Mouse (Mus musculus) brown adipose tissue, adult 24 weeks (tissue): ENCODE results near the gene Specc1. TPM values are rescaled to one million over a fixed set of nuclear protein-coding genes. Genes with fewer than 3 reads are reported as not detected.

Experiments used
- H3K27ac ChIP-seq: fragments of 200-500 bp; replicated peaks from 2 replicates; pipeline ENCODE4 v1.5.1; 2012; ENCODE audit warnings: low read depth, mild to moderate bottlenecking, low read length
- H3K4me1 ChIP-seq: fragments of 200-500 bp; 2 replicates; pipeline ENCODE4 v1.6.1; 2012; ENCODE audit warnings: low read length, mixed read lengths; ENCODE audit not compliant: control insufficient read depth, insufficient read depth, insufficient read length
- H3K4me3 ChIP-seq: fragments of 200-500 bp; 2 replicates; pipeline ENCODE4 v1.5.1; 2012; ENCODE audit warnings: low read depth, mild to moderate bottlenecking, low read length, moderate library complexity; ENCODE audit not compliant: insufficient read depth
- polyA plus RNA-seq: library from polyadenylated mRNA; stranded (reverse); fragments of >200 nt; gene quantifications from 2 replicates; pipeline ENCODE4 v1.2.4, GENCODE M21; 2012; ENCODE audit not compliant: missing spikeins, insufficient read depth, insufficient read length

The Specc1 gene
- polyA plus RNA-seq, result 0.58 and 2.5 TPM in 2 replicates

DNA sequence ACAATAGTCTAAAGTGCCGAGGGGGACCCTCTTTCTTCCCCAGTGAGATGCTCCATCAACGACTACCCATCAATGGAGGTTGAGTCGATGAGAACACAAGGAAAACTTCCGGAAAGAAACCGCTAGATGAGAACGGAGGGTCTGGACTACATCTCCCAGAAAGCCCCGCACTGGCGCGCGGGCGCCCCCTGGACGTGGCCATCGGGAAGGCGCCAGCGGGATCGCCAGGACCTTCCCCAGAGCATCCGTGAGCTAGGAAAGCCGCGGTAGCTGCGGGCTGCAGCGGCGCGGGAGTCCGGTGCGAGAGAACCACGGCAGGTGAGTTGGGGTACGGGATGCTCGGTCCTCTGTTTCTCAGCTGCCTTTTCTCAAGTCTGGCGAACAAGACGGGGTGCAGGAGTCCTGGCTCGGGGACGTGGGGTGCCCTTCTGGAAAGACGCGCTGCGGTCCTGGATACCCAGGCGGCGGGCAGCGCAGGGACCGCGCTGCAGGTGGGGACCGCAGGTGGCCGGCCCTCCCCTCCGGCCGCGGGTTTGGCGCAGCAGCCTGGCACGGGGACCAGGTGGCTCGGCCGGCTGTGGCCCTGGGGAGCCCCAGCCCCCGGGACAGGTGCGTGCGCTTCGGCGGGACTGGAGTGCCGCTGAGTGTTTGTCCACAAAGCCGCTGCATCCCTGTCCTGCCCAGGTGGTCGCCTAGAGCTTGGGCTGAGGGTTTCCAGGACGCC is at the start of gene Specc1:
Gene Specc1, plus strand, starts transcription at position 192 of the 724 bp plus-strand sequence.
- Histone ChIP-seq H3K4me1 (no peaks in the 10 kb centered on the region), H3K27ac (no peak within 1 kb of the TSS), H3K4me3 (peak within 1 kb of the TSS; percentile 58)

DNA sequence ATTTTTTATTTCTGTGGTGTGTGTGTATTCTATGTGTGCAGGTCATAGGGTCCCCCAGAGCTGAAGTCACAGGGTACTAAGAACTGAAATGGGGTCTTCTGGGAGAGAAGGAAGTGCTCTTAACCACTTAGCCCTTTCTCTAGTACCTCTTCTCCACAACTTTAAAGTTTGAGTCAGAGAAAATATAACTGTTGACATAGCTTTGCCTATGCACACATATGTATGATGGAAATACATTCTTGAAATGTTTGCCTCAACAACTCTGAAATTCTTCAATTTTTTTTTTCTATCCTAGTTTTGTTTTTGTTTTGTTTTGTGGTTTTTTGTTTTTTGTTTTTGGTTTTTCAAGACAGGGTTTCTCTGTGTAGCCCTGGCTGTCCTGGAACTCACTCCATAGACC is 48.2 kb upstream of the Specc1 start:
- Histone ChIP-seq H3K4me1 (no peaks in the 10 kb centered on the region), H3K4me3 (no peak overlapping the region), H3K27ac (no peak overlapping the region)

DNA sequence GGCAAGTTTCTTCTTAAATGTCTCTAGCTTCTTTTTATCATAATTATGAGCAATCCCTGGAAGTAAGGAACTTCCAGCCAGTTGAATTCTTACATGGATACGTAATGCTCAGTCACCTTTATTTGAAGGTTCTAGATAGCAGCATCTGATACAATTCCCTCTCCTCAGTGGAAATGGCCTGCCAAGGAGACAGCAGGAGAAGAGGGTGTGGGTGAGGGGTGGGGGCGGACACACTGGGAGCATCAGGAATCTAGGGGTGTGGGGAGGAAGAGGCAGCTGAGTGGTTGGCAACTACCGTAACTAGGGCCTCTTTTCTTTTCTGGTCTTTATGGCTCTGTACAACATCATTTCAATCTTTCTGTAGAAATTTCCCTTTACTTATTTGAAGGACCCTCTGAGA is 36.9 kb upstream of the Specc1 start:
- H3K4me3 ChIP-seq, result no peak overlapping the region
- no peak overlapping the region for H3K27ac ChIP-seq
- no peaks in the 10 kb centered on the region; the same call in 1 of the 2 replicates for H3K4me1 ChIP-seq

DNA sequence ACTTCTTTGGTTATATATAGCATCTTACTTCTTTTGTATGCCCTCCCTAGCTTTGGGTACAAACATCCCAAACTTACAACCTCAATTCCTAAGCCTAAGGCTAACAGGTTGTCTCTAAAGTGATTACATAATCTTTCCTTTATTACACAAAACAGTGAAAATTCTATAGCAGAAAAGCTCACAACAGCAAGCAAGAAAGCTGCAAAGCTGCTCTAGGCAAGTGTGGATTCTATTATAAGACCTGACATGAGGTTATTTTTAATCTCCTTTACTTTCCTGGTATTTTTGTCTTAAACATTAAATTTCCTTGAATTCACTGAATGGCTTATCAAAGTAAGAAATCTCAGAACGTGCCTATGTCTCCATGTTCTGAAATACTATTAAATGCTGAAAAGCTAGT is 33.3 kb upstream of the Specc1 start:
- no peak overlapping the region for H3K27ac ChIP-seq
- H3K4me1 ChIP-seq, result no peaks in the 10 kb centered on the region; the same call in 1 of the 2 replicates
- no peak overlapping the region for H3K4me3 ChIP-seq

DNA sequence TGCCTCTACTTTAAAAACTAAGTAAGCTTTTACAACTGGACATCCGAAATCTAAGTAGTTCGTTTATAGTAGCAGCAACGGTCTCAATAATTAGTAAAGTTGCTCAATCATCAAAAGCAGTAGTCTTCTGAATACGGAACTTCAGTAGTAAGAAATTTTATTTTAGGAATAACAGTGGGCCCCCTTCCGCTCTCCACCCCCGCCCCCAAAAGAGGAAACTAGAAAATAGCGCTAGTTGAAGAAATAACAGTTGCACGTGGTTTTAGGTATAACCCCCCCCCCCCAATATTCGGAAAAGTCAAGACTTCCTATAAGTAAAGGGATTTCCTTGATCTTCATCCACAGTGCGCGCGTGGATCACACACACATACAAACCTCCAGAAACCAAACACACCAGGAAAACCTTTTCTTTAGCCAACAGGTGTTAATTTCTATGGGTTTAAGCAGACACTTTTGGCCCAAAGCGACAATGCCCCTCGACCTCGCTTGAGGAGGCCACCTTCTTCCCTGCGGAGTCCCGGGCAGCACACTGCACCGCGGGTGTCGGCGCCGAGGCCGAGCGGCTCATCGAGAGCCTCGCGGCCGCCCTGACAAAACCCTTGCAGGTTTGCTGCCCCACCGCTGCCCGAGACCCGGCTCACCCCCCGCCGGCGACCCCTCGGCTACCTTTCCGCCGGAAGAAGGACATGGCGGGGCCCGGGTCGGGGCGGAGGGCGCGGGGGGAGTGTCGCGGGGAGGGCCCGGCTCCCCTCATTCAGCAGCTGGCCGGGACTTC is 27.1 kb upstream of the Specc1 start:
- Histone ChIP-seq H3K27ac (peak overlapping the region; percentile 65), H3K4me3 (peak overlapping the region; percentile 91), H3K4me1 (peaks cover 6% of the 10 kb centered on the region; the same call in 1 of the 2 replicates)

DNA sequence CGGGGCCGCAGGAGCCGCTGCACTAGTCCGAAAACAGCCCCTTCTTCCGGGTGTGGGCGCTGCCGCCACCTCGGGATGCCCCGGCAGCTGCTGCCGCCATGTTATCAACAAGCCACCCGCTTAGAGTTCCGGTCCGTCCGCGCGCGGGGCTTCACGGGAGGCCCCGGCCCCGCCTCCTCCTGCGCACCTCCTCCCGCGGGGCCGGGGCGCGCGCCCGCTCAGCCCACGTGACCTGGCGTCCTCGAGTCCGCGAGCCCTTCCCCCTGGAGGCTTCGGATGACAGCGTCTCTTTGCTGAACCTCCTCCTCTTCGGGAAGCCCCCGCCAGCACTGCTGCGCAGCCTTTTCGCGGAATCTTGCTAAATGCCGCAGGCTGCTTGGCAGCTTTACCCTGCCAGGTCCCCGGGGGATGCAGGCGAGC is 26.5 kb upstream of the Specc1 start, which contains the start of gene Akap10:
Gene Akap10, minus strand, starts transcription at position 155 of the 420 bp plus-strand sequence.
- Histone ChIP-seq H3K4me1 (peaks cover 6% of the 10 kb centered on the region; the same call in 1 of the 2 replicates), H3K27ac (peak within 1 kb of the TSS; percentile 69), H3K4me3 (peak within 1 kb of the TSS; percentile 91)

DNA sequence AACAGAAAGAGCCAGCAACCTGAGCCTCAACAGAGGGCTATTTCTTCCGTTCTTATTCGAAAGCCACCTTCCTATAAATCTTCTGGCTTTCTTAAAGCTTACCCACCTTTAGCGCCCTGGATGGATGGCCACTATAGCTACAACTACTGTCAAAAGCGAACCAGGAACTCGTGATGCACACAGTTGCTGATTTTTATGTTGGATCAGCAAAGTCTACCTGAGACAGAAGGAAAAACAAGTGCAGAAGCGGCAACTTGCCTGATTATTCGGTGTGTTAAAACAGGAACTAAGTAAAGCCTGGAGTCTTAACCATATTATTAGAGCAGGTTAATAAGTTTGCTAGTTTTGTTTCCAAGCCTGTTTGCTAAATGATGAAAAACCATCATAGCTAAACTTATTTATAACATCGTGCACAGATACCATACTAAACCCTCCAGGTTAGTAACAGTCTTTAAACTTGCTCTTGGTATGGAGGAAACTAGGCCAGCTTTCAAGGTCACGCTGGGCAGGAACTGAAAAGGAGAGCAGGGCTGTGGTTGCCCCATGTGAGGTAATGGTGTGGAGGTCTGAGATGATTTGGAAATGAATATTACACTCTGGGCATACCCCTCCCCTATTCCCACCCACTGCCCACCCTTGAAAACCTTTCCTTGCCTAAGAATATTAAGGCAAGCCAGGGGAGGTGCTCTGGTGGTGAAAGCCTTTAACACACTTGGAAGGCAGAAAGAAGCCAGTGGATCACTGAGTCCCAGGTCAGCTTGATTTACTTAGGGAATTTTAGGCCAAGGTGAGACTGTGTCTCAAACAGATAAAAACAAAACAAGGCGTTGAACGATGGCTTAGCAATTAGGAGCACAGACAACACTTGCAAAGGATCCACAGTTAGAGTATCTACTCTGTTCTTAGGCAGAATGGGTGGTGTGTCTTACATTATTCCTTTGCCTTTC is 25.6 kb upstream of the Specc1 start:
- Histone ChIP-seq H3K4me1 (peaks cover 6% of the 10 kb centered on the region; the same call in 1 of the 2 replicates), H3K27ac (peak overlapping the region; percentile 69), H3K4me3 (peak overlapping the region; percentile 60)

DNA sequence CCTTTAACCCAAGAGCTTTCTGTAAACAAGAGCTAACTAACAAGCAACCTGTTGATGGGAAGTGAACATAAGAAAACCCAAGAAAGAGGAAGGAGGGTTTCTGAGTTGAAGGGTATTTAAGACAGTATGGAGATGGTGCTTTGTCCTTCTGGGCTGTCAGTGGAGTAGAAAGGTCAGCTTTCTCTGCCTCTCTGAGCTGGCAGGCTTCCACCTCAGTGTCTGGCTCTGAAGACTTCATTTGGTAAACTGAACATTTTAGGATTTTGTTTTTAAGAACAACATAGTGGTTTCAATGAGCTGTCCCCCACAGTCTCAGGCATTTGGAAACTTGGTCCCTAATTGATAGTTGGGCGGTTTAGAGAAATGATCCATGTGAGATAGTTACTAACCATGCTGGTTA is 18.8 kb upstream of the Specc1 start:
- Histone ChIP-seq H3K27ac (no peak overlapping the region), H3K4me3 (no peak overlapping the region), H3K4me1 (no peaks in the 10 kb centered on the region)

DNA sequence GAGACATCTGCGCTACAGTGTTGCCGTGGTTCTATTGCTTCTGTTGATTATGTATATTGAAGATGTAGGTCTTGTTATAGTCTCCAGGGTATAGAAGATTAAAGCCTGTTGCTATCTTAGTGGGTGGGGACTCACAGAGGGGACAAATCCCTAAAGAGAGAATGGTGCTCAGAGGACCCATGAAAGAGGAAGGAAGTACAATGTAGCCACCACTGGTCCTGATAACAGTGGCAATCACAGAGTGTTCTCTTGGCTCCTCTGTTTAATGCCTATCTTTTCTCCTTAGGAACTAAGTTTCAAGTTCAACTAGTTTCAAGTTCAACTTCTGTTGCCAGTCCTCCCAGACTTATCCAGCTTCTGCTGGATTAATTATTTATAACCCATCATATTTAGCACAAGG is 13.7 kb upstream of the Specc1 start:
- Histone ChIP-seq H3K4me1 (no peaks in the 10 kb centered on the region; the same call in 1 of the 2 replicates), H3K4me3 (no peak overlapping the region), H3K27ac (no peak overlapping the region)

DNA sequence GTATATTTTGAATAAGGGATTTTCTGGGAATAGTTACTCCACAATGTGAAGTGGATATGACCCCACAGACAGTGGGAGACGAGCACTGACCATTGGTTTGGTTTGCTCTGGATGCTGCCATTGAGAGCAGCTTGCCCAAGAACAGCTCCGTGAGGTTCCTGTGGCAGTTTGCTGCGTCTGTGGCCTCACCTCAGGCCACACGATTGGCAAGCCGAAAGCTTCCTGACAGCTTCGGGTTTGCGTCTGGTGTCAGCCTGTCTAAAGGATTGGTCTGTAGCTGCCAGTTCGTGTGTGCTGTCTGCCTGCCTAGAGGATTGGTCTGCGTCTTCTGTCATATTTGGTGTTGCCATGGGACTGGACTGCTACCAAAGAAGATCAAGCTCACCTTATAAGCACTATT is 12.1 kb upstream of the Specc1 start:
- Histone ChIP-seq H3K4me1 (no peaks in the 10 kb centered on the region; the same call in 1 of the 2 replicates), H3K27ac (no peak overlapping the region), H3K4me3 (no peak overlapping the region)

DNA sequence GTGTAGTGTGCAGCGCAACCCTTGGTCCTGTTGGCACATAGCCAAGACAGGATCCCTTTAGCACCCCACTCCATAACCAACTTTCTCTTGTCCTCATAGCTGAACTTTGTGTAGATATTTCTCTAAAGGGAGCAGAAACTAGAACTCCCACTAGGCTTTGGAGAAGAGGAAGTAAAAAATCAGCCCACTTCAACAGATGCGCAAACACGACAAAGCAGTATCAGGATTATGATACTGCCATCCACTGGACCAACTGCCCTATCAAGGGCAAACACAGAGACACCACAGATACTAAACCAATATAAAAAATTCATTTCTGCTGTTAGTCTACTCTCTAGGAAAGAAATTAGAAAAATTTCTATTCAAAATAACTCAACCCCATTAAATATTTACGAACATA is 10.0 kb upstream of the Specc1 start:
- no peak overlapping the region for H3K27ac ChIP-seq
- no peaks in the 10 kb centered on the region; the same call in 1 of the 2 replicates for H3K4me1 ChIP-seq
- H3K4me3 ChIP-seq, result no peak overlapping the region

DNA sequence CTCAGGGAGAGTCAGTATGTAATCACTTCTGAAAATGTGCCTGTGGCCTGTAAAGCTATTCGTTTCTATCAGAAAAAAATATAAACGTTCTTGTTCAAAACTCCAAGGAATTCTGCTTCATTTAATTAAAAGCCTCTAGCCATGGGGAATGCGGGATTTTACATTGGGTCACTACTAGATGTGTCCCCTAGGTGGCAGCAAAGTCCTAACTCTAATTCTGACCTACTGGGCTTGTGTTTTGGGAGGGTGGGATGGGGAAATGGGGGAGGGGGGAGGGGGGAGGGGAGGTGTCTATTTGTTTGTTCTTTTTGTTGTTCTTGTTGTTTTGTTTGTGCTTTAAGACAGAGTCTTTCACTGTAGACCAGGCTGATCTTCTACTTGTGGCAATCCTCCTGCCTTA is 7.2 kb upstream of the Specc1 start:
- no peak overlapping the region for H3K27ac ChIP-seq
- H3K4me1 ChIP-seq, result no peaks in the 10 kb centered on the region; the same call in 1 of the 2 replicates
- no peak overlapping the region for H3K4me3 ChIP-seq

DNA sequence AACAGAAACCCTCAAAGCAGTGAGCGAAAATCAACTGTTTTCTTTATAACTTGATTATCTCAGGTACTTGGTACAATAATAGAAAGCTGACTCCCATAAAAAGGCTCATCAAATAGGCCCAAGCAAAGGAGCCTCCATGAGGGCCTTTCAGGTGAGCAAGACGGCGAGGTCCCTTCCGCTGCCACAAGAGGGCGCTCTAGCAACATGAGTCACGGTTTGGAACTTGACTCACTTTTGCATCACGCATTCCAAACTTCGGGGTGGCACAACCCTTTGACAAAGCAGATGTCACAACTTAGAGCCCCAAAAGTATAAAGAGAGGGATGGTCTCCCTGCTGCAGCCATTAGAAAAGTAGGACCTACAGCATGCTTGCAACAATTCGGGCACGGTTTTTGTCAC is 5.9 kb upstream of the Specc1 start:
- H3K4me1 ChIP-seq, result no peaks in the 10 kb centered on the region
- no peak overlapping the region for H3K4me3 ChIP-seq
- no peak overlapping the region for H3K27ac ChIP-seq

DNA sequence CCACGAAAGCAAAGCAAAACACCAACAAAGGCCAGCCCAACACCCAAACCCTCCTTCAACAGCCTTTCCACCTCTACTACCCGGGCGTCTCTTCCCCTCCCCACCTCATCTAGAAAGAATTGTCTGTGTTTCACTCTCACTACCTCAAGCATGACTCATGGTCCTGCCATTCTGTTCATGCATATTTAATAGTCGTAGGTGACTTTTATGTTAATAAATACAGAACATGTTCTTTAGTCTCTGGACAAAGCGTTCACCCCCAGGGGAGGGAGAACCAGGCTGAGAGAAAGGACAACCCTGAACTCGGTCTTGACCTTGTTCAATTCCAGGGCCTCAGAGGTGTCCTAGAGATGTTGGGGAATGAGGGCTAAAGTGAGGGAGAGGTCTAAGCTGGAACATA is 1.4 kb upstream of the Specc1 start:
- H3K27ac ChIP-seq, result no peak overlapping the region

DNA sequence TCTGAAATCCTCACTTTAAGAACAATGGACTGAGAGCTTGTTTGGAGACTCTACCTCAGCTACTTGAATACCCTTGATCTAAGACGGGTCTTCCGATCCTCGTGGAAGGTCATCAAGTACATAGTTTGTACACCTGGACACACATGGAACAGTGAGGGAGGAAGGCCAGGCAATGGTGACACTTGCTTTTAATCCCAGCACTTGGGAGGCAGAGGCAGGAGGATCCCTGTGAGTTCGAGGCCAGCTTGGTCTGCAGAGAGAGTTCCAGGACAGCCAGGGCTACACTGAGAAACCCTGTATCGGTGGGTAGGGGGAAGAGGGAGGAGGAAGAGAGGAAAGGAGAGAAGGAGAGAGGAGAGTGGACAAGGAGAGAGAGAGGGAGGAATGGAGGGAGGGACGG is 612 bp upstream of the Specc1 start:
- H3K4me3 ChIP-seq, result no peak overlapping the region
- no peaks in the 10 kb centered on the region for H3K4me1 ChIP-seq
- H3K27ac ChIP-seq, result no peak overlapping the region

More for the DNA sequence above, 1.4 kb upstream of the Specc1 start:
- no peak overlapping the region for H3K4me3 ChIP-seq
- H3K4me1 ChIP-seq, result no peaks in the 10 kb centered on the region
